Mouse (Mus musculus) small intestine, adult 2 months (tissue): Measurements from ENCODE around the gene Wdr25. TPM values are rescaled to one million over a fixed set of nuclear protein-coding genes. Genes with fewer than 3 reads are reported as not detected.

Experiments used
- H3K27ac ChIP-seq: fragments of 200-500 bp; 2 replicates; pipeline ENCODE4 v1.5.1; 2012; ENCODE audit warnings: low read depth, low read length, control low read depth, inconsistent platforms; ENCODE audit not compliant: insufficient read depth
- H3K27me3 ChIP-seq: fragments of 200-500 bp; 2 replicates; pipeline ENCODE4 v1.6.1; 2012; ENCODE audit warnings: mild to moderate bottlenecking, moderate library complexity, low read length, inconsistent platforms; ENCODE audit not compliant: control insufficient read depth, insufficient read depth
- H3K36me3 ChIP-seq: fragments of 200-500 bp; 2 replicates; pipeline ENCODE4 v1.6.1; 2012; ENCODE audit warnings: mild to moderate bottlenecking, low read length, control low read depth, inconsistent platforms; ENCODE audit not compliant: control insufficient read depth, insufficient read depth
- H3K4me1 ChIP-seq: fragments of 200-500 bp; 2 replicates; pipeline ENCODE4 v1.6.1; 2012; ENCODE audit warnings: low read length, inconsistent platforms, mixed read lengths; ENCODE audit not compliant: control insufficient read depth, insufficient read depth, insufficient read length
- H3K4me3 ChIP-seq: fragments of 200-500 bp; 2 replicates; pipeline ENCODE4 v1.5.1; 2012; ENCODE audit warnings: low read depth, mild to moderate bottlenecking, control low read depth, inconsistent platforms, low read length, moderate library complexity
- CTCF ChIP-seq: fragments of 200-500 bp; IDR thresholded peaks from 2 replicates; pipeline ENCODE4 v1.5.1; 2012; ENCODE audit warnings: low read depth, mild to moderate bottlenecking, control low read depth, inconsistent platforms, low read length, moderate library complexity, mixed read lengths; ENCODE audit not compliant: insufficient replicate concordance, insufficient read length; ENCODE audit errors: extremely low read depth
- POLR2A ChIP-seq: fragments of 200-500 bp; IDR thresholded peaks from 2 replicates; pipeline ENCODE4 v1.6.1; 2012; ENCODE audit warnings: low read depth, mild to moderate bottlenecking, control low read depth, inconsistent platforms, low read length, moderate library complexity
- WGBS: fragments of 180-500 bp; shearing (Covaris S2); methylation state at CpG from one replicate; pipeline ENCODE4 v1.1.7; 2018; 5-methylcytosine and 5-hydroxymethylcytosine counted together
- polyA plus RNA-seq: library from polyadenylated mRNA; depleted of rRNA; stranded (reverse); fragments of >200 nt; gene quantifications from 2 replicates; pipeline ENCODE4 v1.2.3, GENCODE M21; 2012

Gene Wdr25
- polyA plus RNA-seq, 1 experiment: 8.8 TPM

- WGBS: 86% methylated on average over 14 of the region's 14 CpGs
- Histone ChIP-seq H3K27me3 (no peaks in the 10 kb centered on the region), H3K36me3 (no peaks in the 10 kb centered on the region), H3K27ac (no peak overlapping the region), H3K4me3 (no peak overlapping the region), H3K4me1 (no peaks in the 10 kb centered on the region)
- TF ChIP-seq CTCF: no peak
- no peak for TF ChIP-seq POLR2A
These were observed 48.9 kb downstream of the Wdr25 start for GRCm38 (mm10) chr12:108942203-108942923.

- H3K4me1 ChIP-seq: no peaks in the 10 kb centered on the region
- 86% methylated on average over 9 of the region's 9 CpGs for WGBS
- no peak for TF ChIP-seq POLR2A
- no peak for TF ChIP-seq CTCF
- H3K27ac ChIP-seq: no peak overlapping the region
- H3K27me3 ChIP-seq: no peaks in the 10 kb centered on the region
- H3K36me3 ChIP-seq: no peaks in the 10 kb centered on the region
- no peak overlapping the region for H3K4me3 ChIP-seq
These were observed 59.6 kb downstream of the Wdr25 start for GRCm38 (mm10) chr12:108953011-108953550.

- H3K4me3 ChIP-seq: no peak overlapping the region
- 30% methylated on average over 6 of the region's 6 CpGs for WGBS
- TF ChIP-seq CTCF: no peak
- no peak overlapping the region for H3K27ac ChIP-seq
- H3K36me3 ChIP-seq: no peaks in the 10 kb centered on the region
- peaks cover under 1% of the 10 kb centered on the region; the same call in 1 of the 2 replicates for H3K4me1 ChIP-seq
- H3K27me3 ChIP-seq: no peaks in the 10 kb centered on the region
These were observed 60.4 kb downstream of the Wdr25 start for GRCm38 (mm10) chr12:108953838-108954237.

GRCm38 (mm10) chr12:108954456-108954855, 61.0 kb downstream of the Wdr25 start:
- TF ChIP-seq POLR2A: no peak
- TF ChIP-seq CTCF: no peak
- H3K4me1 ChIP-seq: peaks cover 2% of the 10 kb centered on the region; the same call in 1 of the 2 replicates
- H3K4me3 ChIP-seq: no peak overlapping the region
- no peaks in the 10 kb centered on the region for H3K36me3 ChIP-seq
- H3K27ac ChIP-seq: no peak overlapping the region
- no peaks in the 10 kb centered on the region for H3K27me3 ChIP-seq
- 67% methylated on average over 2 of the region's 2 CpGs for WGBS

GRCm38 (mm10) chr12:108958483-108958882, 65.1 kb downstream of the Wdr25 start:
- peaks cover 2% of the 10 kb centered on the region; the same call in 1 of the 2 replicates for H3K4me1 ChIP-seq
- H3K27me3 ChIP-seq: no peaks in the 10 kb centered on the region
- H3K27ac ChIP-seq: no peak overlapping the region
- no peak for TF ChIP-seq POLR2A
- TF ChIP-seq CTCF: no peak
- no peak overlapping the region for H3K4me3 ChIP-seq
- no peaks in the 10 kb centered on the region for H3K36me3 ChIP-seq
- WGBS: 68% methylated on average over 7 of the region's 7 CpGs

GRCm38 (mm10) chr12:108958991-108959638, 65.7 kb downstream of the Wdr25 start:
- TF ChIP-seq CTCF: no peak
- TF ChIP-seq POLR2A: no peak
- WGBS: 35% methylated on average over 23 of the region's 23 CpGs
- no peak overlapping the region for H3K27ac ChIP-seq
- H3K27me3 ChIP-seq: no peaks in the 10 kb centered on the region
- no peak overlapping the region for H3K4me3 ChIP-seq
- peaks cover 2% of the 10 kb centered on the region; the same call in 1 of the 2 replicates for H3K4me1 ChIP-seq
- H3K36me3 ChIP-seq: no peaks in the 10 kb centered on the region

- no peak overlapping the region for H3K27ac ChIP-seq
- no peaks in the 10 kb centered on the region for H3K36me3 ChIP-seq
- peaks cover 2% of the 10 kb centered on the region; the same call in 1 of the 2 replicates for H3K4me1 ChIP-seq
- TF ChIP-seq POLR2A (no peak), CTCF (no peak)
- WGBS: 56% methylated on average over 12 of the region's 12 CpGs
- H3K27me3 ChIP-seq: no peaks in the 10 kb centered on the region
- no peak overlapping the region for H3K4me3 ChIP-seq
These were observed 66.3 kb downstream of the Wdr25 start for GRCm38 (mm10) chr12:108959639-108960219.
